Mouse (Mus musculus): ENCODE measurements at regions not wholly inside any gene's neighbourhood (a gene's known extent, or its start where the extent isn't known, plus 50 kb on each side); places are given as distances from the start of the nearest gene placed in this dataset.

GRCm38 (mm10) chr2:75528706-75529105 lies 130.4 kb upstream of the Hnrnpa3 start:
- no peak for TF ChIP-seq CTCF (IDR thresholded peaks at IDR 0.05; ENCODE audit: extremely low read depth, insufficient read depth, low read length)
- no peak for TF ChIP-seq POLR2A (IDR thresholded peaks at IDR 0.05; ENCODE audit: extremely low read depth, insufficient read depth, low read length)
